Mouse (Mus musculus): ENCODE measurements around the gene Smurf2. TPM values are rescaled to one million over a fixed set of nuclear protein-coding genes. Genes with fewer than 3 reads are reported as not detected.

Smurf2 gene
- total RNA-seq, 2 experiments from 2014 or later: 22.2 to 22.8 TPM

GRCm38 (mm10) chr11:106779388-106780088, 141.0 kb downstream of the Smurf2 start, which contains the start of gene Polg2:
Polg2 (minus strand) TSS chr11:106779537.
- DNase-seq: peak; percentile 84 to 88
- intact Hi-C loops (cut with DNase I): no loop called here

- intact Hi-C loops (cut with DNase I): no loop called here
- DNase-seq: no peak
Observed at GRCm38 (mm10) chr11:106778589-106779387, 141.7 kb downstream of the Smurf2 start.

- DNase-seq: no peak
- intact Hi-C loops (cut with DNase I): no loop called here
Observed at GRCm38 (mm10) chr11:106778132-106778531, 142.4 kb downstream of the Smurf2 start.

GRCm38 (mm10) chr11:106777395-106777794, 143.1 kb downstream of the Smurf2 start:
- no peak for DNase-seq
- intact Hi-C loops (cut with DNase I): no loop called here

- no peak for DNase-seq
- intact Hi-C loops (cut with DNase I): no loop called here
Observed at GRCm38 (mm10) chr11:106776960-106777359, 143.6 kb downstream of the Smurf2 start.

DNA sequence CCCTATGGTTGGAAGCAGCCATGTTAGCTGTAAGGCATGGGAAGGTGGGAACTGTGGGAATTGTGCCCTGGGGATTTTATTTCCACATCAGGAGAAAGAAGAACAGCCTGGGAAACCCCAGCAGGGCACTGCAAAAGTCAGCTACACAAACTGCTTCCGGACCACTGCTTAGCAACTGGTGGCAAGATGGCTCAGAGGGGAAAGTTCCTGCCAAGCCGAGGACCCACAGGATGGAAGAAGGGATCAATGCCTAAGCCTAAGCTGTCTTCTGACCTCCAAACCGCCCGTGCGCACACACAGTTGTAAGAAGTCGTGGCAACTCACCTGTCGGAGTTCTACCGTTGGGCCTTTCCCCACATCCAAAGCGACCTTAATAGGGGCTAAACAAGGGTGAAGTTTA, 147.5 kb downstream of the Smurf2 start:
- DNase-seq: no peak
- intact Hi-C loops (cut with DNase I): no loop called here

DNA sequence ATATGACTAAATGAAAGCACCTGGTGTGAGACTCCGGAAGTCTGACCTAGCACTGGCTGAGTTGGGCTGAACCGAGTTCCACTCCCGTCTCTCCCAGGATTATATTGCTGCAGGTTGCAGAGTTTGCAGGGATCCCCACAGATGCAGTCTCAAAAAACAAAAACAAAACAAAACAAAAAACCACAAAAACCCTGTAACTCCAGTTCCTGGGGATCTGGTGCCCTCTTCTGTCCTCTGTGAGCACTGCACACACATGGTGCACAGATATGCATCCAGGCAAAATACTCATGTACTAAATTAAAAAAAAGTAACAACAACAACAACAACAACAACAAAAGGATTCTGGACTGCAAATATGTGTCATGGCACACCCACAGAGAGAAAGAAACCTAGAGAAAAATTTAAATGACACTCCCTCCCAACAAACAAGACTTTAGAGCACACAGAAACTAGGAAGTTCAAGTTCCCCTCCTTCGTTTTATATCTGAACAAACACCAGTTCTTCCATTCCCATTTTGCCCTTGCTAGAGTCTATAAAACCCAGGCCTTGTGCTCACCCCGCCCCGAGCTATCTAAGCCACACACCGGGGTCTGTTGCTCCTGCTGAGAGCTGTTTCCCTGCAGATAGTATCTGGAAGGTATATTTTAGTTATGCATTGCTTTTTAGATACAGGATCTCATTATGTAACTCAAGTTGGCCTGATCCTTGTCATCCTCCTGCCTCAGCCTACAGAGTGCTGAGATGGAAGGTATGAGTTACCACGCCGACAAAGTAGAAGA, 150.1 kb downstream of the Smurf2 start:
- intact Hi-C loops (cut with DNase I): no loop called here
- no peak for DNase-seq

Small RNA genes lying within 50 kb of the gene (microRNA-seq; reads per million reads assigned to microRNA genes)
- 0 reads per million in 2 experiments for gene Gm25994
- 0 to 0.74 reads per million in 2 experiments for gene Gm27322
- gene Mir3064: 3.2 to 4.5 reads per million in 2 experiments

Other genes with a start within 250 kb of the Smurf2 start
- 10 to 100 TPM; 33.7 to 36.2 TPM for gene Pecam1, start 170.1 kb downstream of the Smurf2 start, total RNA-seq (2021)
- gene Milr1, start 169.5 kb downstream of the Smurf2 start, total RNA-seq (2021): under 1 TPM; 0.22 to 0.28 TPM
- gene Polg2, start 141.2 kb downstream of the Smurf2 start, total RNA-seq (2021): 1 to 10 TPM; 3.1 to 3.2 TPM
- 100 to 1,000 TPM; 185 to 233 TPM for gene Ddx5, start 131.5 kb downstream of the Smurf2 start, total RNA-seq (2021)
- 1 to 10 TPM; 3.1 to 3.9 TPM for gene Cep95, start 131.5 kb downstream of the Smurf2 start, total RNA-seq (2021)
- gene Kpna2, start 78.8 kb upstream of the Smurf2 start, total RNA-seq (2021): 10 to 100 TPM; 14.4 to 16.7 TPM
- gene 1810010H24Rik, start 105.0 kb upstream of the Smurf2 start, total RNA-seq (2021): 1 to 10 TPM in 1 of 2 experiments, under 1 TPM in 1; 0.64 to 1.3 TPM
- gene Bptf, start 211.4 kb upstream of the Smurf2 start, total RNA-seq (2021): 10 to 100 TPM; 15.9 to 18.0 TPM

All from gastrocnemius, postnatal 36 days (tissue).